Mouse (Mus musculus): ENCODE data around the gene Cep131. TPM values are rescaled to one million over a fixed set of nuclear protein-coding genes. Genes with fewer than 3 reads are reported as not detected.
A peak's percentile ranks its signal among the peaks of the same experiment; 100 is the strongest.

Gene Cep131
- total and polyA plus RNA-seq, 3 experiments = 50.6 to 121 (median 74.3) TPM

- peak; percentile 99 for DNase-seq
Measured at GRCm38 (mm10) chr11:120098588-120099511, 12.2 kb upstream of the Cep131 start, which contains the start of the genes Tepsin and Ndufaf8. Gene Tepsin, minus strand, starts transcription at chr11:120098731. Gene Ndufaf8, plus strand, starts transcription at chr11:120098928.

- peak; percentile 88 for DNase-seq
Measured at GRCm38 (mm10) chr11:120092817-120093591, 6.4 kb upstream of the Cep131 start.

GRCm38 (mm10) chr11:120090661-120091060 lies 4.0 kb upstream of the Cep131 start:
- no peak for DNase-seq

- peak; percentile 63 for DNase-seq
Measured at GRCm38 (mm10) chr11:120085891-120086627, 568 bp downstream of the Cep131 start.

GRCm38 (mm10) chr11:120080282-120080681 lies 6.3 kb downstream of the Cep131 start:
- no peak for DNase-seq

- DNase-seq = peak; percentile 92
Measured at GRCm38 (mm10) chr11:120076191-120076590, 10.4 kb downstream of the Cep131 start.

GRCm38 (mm10) chr11:120072986-120073647 lies 13.5 kb downstream of the Cep131 start:
- no peak for DNase-seq

- DNase-seq = peak; percentile 88
Measured at GRCm38 (mm10) chr11:120071731-120072320, 14.8 kb downstream of the Cep131 start.

- peak; percentile 54 for DNase-seq
Measured at GRCm38 (mm10) chr11:120071065-120071464, 15.6 kb downstream of the Cep131 start.

GRCm38 (mm10) chr11:120070286-120070930 lies 16.2 kb downstream of the Cep131 start:
- peak; percentile 90 for DNase-seq

- peak; percentile 16 for DNase-seq
Measured at GRCm38 (mm10) chr11:120069261-120069660, 17.4 kb downstream of the Cep131 start.

- peak; percentile 6 for DNase-seq
Measured at GRCm38 (mm10) chr11:120067834-120068233, 18.8 kb downstream of the Cep131 start.

- DNase-seq = peak; percentile 50
Measured at GRCm38 (mm10) chr11:120065291-120065690, 21.3 kb downstream of the Cep131 start.

- peak; percentile 4 for DNase-seq
Measured at GRCm38 (mm10) chr11:120064668-120065040, 22.0 kb downstream of the Cep131 start.

GRCm38 (mm10) chr11:120064006-120064667 lies 22.5 kb downstream of the Cep131 start:
- no peak for DNase-seq

GRCm38 (mm10) chr11:120063326-120063725 lies 23.3 kb downstream of the Cep131 start:
- no peak for DNase-seq

GRCm38 (mm10) chr11:120060634-120061033 lies 26.0 kb downstream of the Cep131 start:
- DNase-seq = no peak

- DNase-seq = no peak
Measured at GRCm38 (mm10) chr11:120055953-120056732, 30.5 kb downstream of the Cep131 start.

GRCm38 (mm10) chr11:120053846-120054245 lies 32.8 kb downstream of the Cep131 start:
- no peak for DNase-seq

All from adrenal gland, adult 2 months (tissue).